Mouse (Mus musculus): ENCODE results near the gene Sgsm2. TPM values are rescaled to one million over a fixed set of nuclear protein-coding genes. Genes with fewer than 3 reads are reported as not detected.

The Sgsm2 gene
- polyA plus RNA-seq, 1 experiment from 2014 or later = 2.6 TPM

- no peak overlapping the region for H3K4me3 ChIP-seq
- H3K4me1 ChIP-seq = peaks cover 8% of the 10 kb centered on the region; the same call in 1 of the 2 replicates
- no peak overlapping the region for H3K27ac ChIP-seq
- no peak overlapping the region for H3K9ac ChIP-seq
- WGBS (ENCODE audit: insufficient replicate concordance) = 79% methylated on average over 12 of the region's 12 CpGs
- peaks cover 70% of the 10 kb centered on the region for H3K36me3 ChIP-seq
- H3K4me2 ChIP-seq = no peak overlapping the region
- no peaks in the 10 kb centered on the region for H3K9me3 ChIP-seq (replicated peaks)
- no peaks in the 10 kb centered on the region for H3K27me3 ChIP-seq (replicated peaks)
- no peak for ATAC-seq
Measured at GRCm38 (mm10) chr11:74908618-74909399, 11.9 kb upstream of the Sgsm2 start.

DNA sequence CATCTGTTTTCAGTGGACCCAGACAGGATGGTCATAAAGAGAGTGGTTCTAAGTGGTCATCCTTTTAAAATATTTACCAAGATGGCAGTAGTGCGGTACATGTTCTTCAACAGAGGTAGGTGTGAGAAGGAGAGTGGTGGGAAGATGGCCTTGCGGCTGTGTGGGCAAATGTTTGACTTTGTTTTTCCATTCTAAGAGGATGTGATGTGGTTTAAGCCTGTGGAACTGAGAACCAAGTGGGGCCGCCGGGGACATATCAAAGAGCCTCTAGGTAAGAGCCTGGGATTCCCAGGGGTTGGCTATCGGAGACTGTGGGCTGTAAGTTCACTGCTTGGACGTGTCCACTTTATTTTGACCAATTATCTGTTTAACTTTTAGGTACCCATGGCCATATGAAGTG, 11.0 kb upstream of the Sgsm2 start:
- Histone ChIP-seq H3K27me3 (replicated peaks) (no peaks in the 10 kb centered on the region), H3K27ac (no peak overlapping the region), H3K4me2 (no peak overlapping the region), H3K9me3 (replicated peaks) (no peaks in the 10 kb centered on the region), H3K4me3 (no peak overlapping the region), H3K9ac (no peak overlapping the region), H3K4me1 (peaks cover 7% of the 10 kb centered on the region; the same call in 1 of the 2 replicates), H3K36me3 (peaks cover 80% of the 10 kb centered on the region)
- no peak for ATAC-seq
- WGBS (ENCODE audit: insufficient replicate concordance) = 86% methylated on average over 6 of the region's 6 CpGs

- H3K4me1 ChIP-seq = peaks cover 32% of the 10 kb centered on the region
- H3K36me3 ChIP-seq = peaks cover 86% of the 10 kb centered on the region
- no peaks in the 10 kb centered on the region for H3K9me3 ChIP-seq (replicated peaks)
- H3K27ac ChIP-seq = no peak overlapping the region
- H3K27me3 ChIP-seq (replicated peaks) = no peaks in the 10 kb centered on the region
- no peak overlapping the region for H3K9ac ChIP-seq
- no peak overlapping the region for H3K4me2 ChIP-seq
- 81% methylated on average over 5 of the region's 5 CpGs for WGBS (ENCODE audit: insufficient replicate concordance)
- no peak for ATAC-seq
- no peak overlapping the region for H3K4me3 ChIP-seq
Measured at GRCm38 (mm10) chr11:74902416-74902815, 5.6 kb upstream of the Sgsm2 start.

- no peaks in the 10 kb centered on the region for H3K27me3 ChIP-seq (replicated peaks)
- no peak overlapping the region for H3K4me3 ChIP-seq
- H3K4me2 ChIP-seq = no peak overlapping the region
- 0 out of 2 replicates have a peak overlapping the region, but pooled peaks have one; percentile 34 for H3K27ac ChIP-seq
- WGBS (ENCODE audit: insufficient replicate concordance) = 72% methylated on average over 6 of the region's 6 CpGs
- H3K9ac ChIP-seq = no peak overlapping the region
- no peaks in the 10 kb centered on the region for H3K9me3 ChIP-seq (replicated peaks)
- peaks cover 77% of the 10 kb centered on the region for H3K36me3 ChIP-seq
- peaks cover 35% of the 10 kb centered on the region for H3K4me1 ChIP-seq
- no peak for ATAC-seq
Measured at GRCm38 (mm10) chr11:74901555-74901954, 4.7 kb upstream of the Sgsm2 start.

DNA sequence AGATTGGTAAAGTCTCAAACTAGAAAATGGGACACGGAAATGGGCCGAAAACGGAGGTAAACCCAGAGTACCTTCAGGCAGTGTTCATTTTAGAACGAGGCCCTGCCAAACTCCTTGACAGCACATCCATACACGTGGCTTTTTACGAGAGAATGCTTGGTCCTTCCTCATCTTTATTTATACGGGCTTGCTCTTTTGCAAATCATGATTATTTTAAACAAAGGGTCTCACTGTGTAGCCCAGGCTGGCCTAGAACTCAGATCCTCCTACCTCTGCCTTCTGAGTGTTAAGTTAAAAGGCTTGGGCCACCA, 1.6 kb upstream of the Sgsm2 start:
- peak overlapping the region; percentile 84 for H3K9ac ChIP-seq
- no peaks in the 10 kb centered on the region for H3K9me3 ChIP-seq (replicated peaks)
- no peak for ATAC-seq
- 0% methylated on average over 7 of the region's 7 CpGs for WGBS (ENCODE audit: insufficient replicate concordance)
- H3K27me3 ChIP-seq (replicated peaks) = no peaks in the 10 kb centered on the region
- H3K4me2 ChIP-seq = peak overlapping the region; percentile 100
- peak overlapping the region; percentile 84 for H3K4me3 ChIP-seq
- H3K36me3 ChIP-seq = peaks cover 46% of the 10 kb centered on the region
- peaks cover 43% of the 10 kb centered on the region for H3K4me1 ChIP-seq
- peak overlapping the region; percentile 81 for H3K27ac ChIP-seq

DNA sequence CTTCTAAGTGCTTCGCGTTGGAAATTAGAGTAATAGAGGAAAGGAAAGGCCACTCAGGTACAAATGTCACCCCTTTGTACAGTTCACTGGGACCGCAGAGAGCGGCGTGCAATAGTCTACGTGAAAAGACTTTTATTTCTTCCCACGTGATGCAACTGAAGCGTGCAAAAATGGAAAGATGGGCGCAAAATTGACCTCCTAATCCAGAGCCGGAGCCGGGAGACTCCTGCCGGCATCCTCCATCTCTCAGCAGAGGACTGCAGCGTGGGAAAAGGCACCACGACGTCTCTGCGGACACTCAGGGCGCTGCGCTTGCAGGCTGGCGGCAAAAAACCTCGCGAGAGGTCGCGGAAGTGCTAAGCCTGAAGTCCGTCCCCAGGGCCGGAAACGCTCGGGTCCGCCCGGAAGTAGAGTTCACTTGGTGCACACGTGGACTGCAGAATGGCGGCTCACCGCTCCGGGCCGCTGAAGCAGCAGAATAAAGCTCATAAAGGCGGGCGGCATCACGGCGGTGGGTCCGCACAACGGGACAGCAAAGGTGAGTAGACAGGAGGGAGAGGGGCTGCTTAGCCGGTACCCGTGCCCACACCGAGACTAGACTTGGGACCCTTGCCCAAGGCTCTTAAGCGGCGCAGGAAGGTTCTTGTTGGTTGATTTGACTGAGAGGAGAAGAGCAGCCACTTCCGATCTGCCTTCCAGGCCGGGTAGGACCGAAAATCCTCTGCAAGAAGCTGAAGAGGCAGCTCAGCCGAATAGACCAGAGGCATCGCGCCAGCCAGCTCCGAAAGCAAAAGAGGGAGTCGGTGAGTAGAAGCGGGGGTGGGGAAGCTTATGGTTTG, 1.0 kb upstream of the Sgsm2 start, which contains the start of gene Tsr1:
Gene Tsr1, plus strand, starts transcription at position 394 of the 839 bp plus-strand sequence.
- WGBS (ENCODE audit: insufficient replicate concordance) = under 1% methylated on average over 54 of the region's 54 CpGs
- Histone ChIP-seq H3K36me3 (peaks cover 41% of the 10 kb centered on the region), H3K9me3 (replicated peaks) (no peaks in the 10 kb centered on the region), H3K4me2 (peak within 1 kb of the TSS; percentile 100), H3K4me1 (peaks cover 43% of the 10 kb centered on the region), H3K27ac (peak within 1 kb of the TSS; percentile 81), H3K27me3 (replicated peaks) (no peaks in the 10 kb centered on the region), H3K4me3 (peak within 1 kb of the TSS; percentile 84), H3K9ac (peak within 1 kb of the TSS; percentile 84)
- peak; percentile 84 for ATAC-seq

- Histone ChIP-seq H3K4me3 (peak overlapping the region; percentile 84), H3K9ac (peak overlapping the region; percentile 84), H3K27ac (peak overlapping the region; percentile 81), H3K9me3 (replicated peaks) (no peaks in the 10 kb centered on the region), H3K36me3 (peaks cover 24% of the 10 kb centered on the region), H3K4me1 (peaks cover 36% of the 10 kb centered on the region), H3K27me3 (replicated peaks) (no peaks in the 10 kb centered on the region), H3K4me2 (peak overlapping the region; percentile 100)
- 2% methylated on average over 42 of the region's 55 CpGs for WGBS (ENCODE audit: insufficient replicate concordance)
- peak; percentile 67 for ATAC-seq
Measured at GRCm38 (mm10) chr11:74895980-74896900, 620 bp downstream of the Sgsm2 start.

DNA sequence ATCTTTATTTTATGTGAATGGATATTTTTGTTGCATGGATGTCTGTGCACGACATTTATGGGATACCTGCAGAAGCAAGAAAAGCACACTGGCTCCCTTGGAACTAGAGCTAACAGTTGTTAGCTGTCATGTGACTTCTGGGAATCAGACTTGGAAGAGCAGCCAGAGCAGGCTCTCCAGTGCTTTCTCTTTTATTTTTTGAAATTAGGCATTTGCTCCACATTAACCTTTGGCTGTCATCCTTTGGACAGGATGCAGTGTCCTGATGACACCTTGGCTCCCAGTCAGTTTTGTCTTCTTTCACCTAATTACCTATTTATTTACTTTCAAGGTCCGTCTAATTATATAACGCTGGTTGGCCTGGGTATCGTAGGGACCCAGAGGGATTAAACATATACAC, 2.2 kb downstream of the Sgsm2 start:
- ATAC-seq = no peak
- Histone ChIP-seq H3K36me3 (peaks cover 8% of the 10 kb centered on the region), H3K27me3 (replicated peaks) (no peaks in the 10 kb centered on the region), H3K4me3 (no peak overlapping the region), H3K4me1 (peaks cover 20% of the 10 kb centered on the region), H3K9me3 (replicated peaks) (no peaks in the 10 kb centered on the region), H3K4me2 (no peak overlapping the region), H3K27ac (no peak overlapping the region), H3K9ac (no peak overlapping the region)
- 87% methylated on average over 4 of the region's 4 CpGs for WGBS (ENCODE audit: insufficient replicate concordance)

DNA sequence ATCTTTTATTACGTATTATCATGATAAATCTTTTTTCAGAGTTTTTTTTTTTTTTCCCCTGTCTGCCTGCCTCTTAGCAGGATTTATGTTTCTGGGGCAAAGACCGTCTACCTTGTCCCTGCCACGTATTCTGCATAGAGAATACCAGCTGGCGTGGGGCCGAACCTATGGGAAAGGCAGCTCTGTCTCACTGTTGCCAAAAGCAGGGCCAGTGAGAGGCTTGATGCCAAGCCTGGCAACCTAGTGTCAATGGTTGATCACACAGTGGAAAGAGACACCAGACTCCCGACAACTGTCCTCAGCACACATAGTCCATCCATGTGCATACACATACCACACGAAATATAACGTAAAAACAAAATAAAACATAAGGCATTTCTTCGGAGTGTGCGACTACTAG, 13.8 kb downstream of the Sgsm2 start:
- H3K4me1 ChIP-seq = 0 out of 2 replicates have a peak, but pooled peaks cover 8% of the 10 kb centered on the region
- H3K36me3 ChIP-seq = peaks cover 10% of the 10 kb centered on the region
- H3K4me2 ChIP-seq = no peak overlapping the region
- H3K27me3 ChIP-seq (replicated peaks) = no peaks in the 10 kb centered on the region
- no peak overlapping the region for H3K27ac ChIP-seq
- no peak for ATAC-seq
- H3K9me3 ChIP-seq (replicated peaks) = no peaks in the 10 kb centered on the region
- no peak overlapping the region for H3K4me3 ChIP-seq
- WGBS (ENCODE audit: insufficient replicate concordance) = 84% methylated on average over 10 of the region's 10 CpGs
- H3K9ac ChIP-seq = no peak overlapping the region

DNA sequence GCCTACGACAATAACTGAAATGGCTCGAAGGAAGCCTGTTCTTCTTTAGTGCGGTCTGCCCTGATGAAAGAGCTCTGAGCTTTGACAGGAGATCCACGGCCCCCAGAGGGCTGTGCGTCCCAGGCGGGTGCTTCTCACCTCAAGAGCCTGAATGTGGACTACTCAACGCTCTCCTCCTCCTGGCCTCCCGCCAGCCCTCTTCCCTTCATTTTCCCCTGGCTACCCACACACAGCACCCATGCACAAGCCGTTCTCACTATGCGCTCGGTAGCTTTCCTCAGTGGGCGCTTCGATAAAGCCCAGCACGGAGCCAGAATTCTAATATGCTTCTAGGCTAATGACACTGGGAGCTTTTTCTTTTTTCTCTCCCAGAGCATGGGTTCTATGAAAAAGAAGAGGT, 14.9 kb downstream of the Sgsm2 start:
- no peak for ATAC-seq
- no peak overlapping the region for H3K27ac ChIP-seq
- H3K4me3 ChIP-seq = no peak overlapping the region
- H3K9me3 ChIP-seq (replicated peaks) = no peaks in the 10 kb centered on the region
- peaks cover 10% of the 10 kb centered on the region for H3K36me3 ChIP-seq
- H3K4me2 ChIP-seq = no peak overlapping the region
- 79% methylated on average over 14 of the region's 14 CpGs for WGBS (ENCODE audit: insufficient replicate concordance)
- 0 out of 2 replicates have a peak, but pooled peaks cover 12% of the 10 kb centered on the region for H3K4me1 ChIP-seq
- no peaks in the 10 kb centered on the region for H3K27me3 ChIP-seq (replicated peaks)
- H3K9ac ChIP-seq = no peak overlapping the region

DNA sequence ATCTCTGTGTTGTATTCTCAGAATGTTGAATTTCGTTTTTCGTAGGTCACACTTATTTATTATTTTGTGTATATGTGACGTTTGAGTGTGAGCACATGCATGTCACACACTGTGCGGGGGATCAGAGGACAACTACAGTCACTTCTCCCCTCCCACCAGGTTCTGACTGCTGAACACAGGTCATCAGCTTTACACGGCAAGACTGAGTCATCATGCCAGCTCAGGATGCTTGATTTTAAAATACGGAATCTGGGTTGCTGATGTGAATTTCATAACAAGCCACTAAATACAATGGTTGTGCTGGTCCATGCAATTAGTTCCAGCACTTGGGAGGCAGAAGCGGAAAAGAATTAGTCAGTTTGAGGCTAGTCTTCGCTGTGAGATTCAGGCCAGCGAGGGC, 15.9 kb downstream of the Sgsm2 start:
- 81% methylated on average over 9 of the region's 9 CpGs for WGBS (ENCODE audit: insufficient replicate concordance)
- no peak overlapping the region for H3K4me2 ChIP-seq
- no peak overlapping the region for H3K27ac ChIP-seq
- H3K36me3 ChIP-seq = peaks cover 10% of the 10 kb centered on the region
- H3K9me3 ChIP-seq (replicated peaks) = no peaks in the 10 kb centered on the region
- no peak overlapping the region for H3K9ac ChIP-seq
- H3K4me3 ChIP-seq = no peak overlapping the region
- no peaks in the 10 kb centered on the region for H3K27me3 ChIP-seq (replicated peaks)
- ATAC-seq = no peak
- peaks cover 18% of the 10 kb centered on the region; the same call in 1 of the 2 replicates for H3K4me1 ChIP-seq

Data from liver, embryonic 12.5 days (tissue).